Mouse (Mus musculus): Measurements from ENCODE around the gene Kndc1.

Gene Kndc1

GRCm38 (mm10) chr7:139905661-139906060 lies 11.2 kb downstream of the Kndc1 start:
- peak; percentile 23 for DNase-seq (ENCODE audit: low read depth)

GRCm38 (mm10) chr7:139908176-139908575 lies 13.7 kb downstream of the Kndc1 start:
- DNase-seq (ENCODE audit: low read depth): peak; percentile 18

GRCm38 (mm10) chr7:139909469-139909868 lies 15.0 kb downstream of the Kndc1 start:
- DNase-seq (ENCODE audit: low read depth): no peak

GRCm38 (mm10) chr7:139910204-139910835 lies 15.8 kb downstream of the Kndc1 start:
- no peak for DNase-seq (ENCODE audit: low read depth)

- DNase-seq (ENCODE audit: low read depth): no peak
These were observed 19.9 kb downstream of the Kndc1 start for GRCm38 (mm10) chr7:139914141-139915047.

- no peak for DNase-seq (ENCODE audit: low read depth)
These were observed 21.3 kb downstream of the Kndc1 start for GRCm38 (mm10) chr7:139915646-139916257.

GRCm38 (mm10) chr7:139916345-139916744 lies 21.8 kb downstream of the Kndc1 start:
- DNase-seq (ENCODE audit: low read depth): no peak

- DNase-seq (ENCODE audit: low read depth): no peak
These were observed 23.8 kb downstream of the Kndc1 start for GRCm38 (mm10) chr7:139918262-139918661.

GRCm38 (mm10) chr7:139930732-139931131 lies 36.2 kb downstream of the Kndc1 start:
- no peak for DNase-seq (ENCODE audit: low read depth)

GRCm38 (mm10) chr7:139936705-139937104 lies 42.2 kb downstream of the Kndc1 start:
- no peak for DNase-seq (ENCODE audit: low read depth)

- no peak for DNase-seq (ENCODE audit: low read depth)
These were observed 42.6 kb downstream of the Kndc1 start for GRCm38 (mm10) chr7:139937138-139937537.

- no peak for DNase-seq (ENCODE audit: low read depth)
These were observed 43.3 kb downstream of the Kndc1 start for GRCm38 (mm10) chr7:139937810-139938209.

GRCm38 (mm10) chr7:139940476-139941209 lies 46.1 kb downstream of the Kndc1 start:
- DNase-seq (ENCODE audit: low read depth): no peak

GRCm38 (mm10) chr7:139943674-139944281 lies 49.3 kb downstream of the Kndc1 start, which contains the start of gene Utf1:
Gene Utf1, plus strand, starts transcription at chr7:139943789.
- no peak for DNase-seq (ENCODE audit: low read depth)

- no peak for DNase-seq (ENCODE audit: low read depth)
These were observed 50.1 kb downstream of the Kndc1 start for GRCm38 (mm10) chr7:139944291-139945240.

GRCm38 (mm10) chr7:139945516-139945915 lies 51.0 kb downstream of the Kndc1 start:
- DNase-seq (ENCODE audit: low read depth): no peak

- no peak for DNase-seq (ENCODE audit: low read depth)
These were observed 51.5 kb downstream of the Kndc1 start for GRCm38 (mm10) chr7:139946032-139946431.

GRCm38 (mm10) chr7:139949893-139950282 lies 55.4 kb downstream of the Kndc1 start:
- peak; percentile 40 for DNase-seq (ENCODE audit: low read depth)

GRCm38 (mm10) chr7:139950283-139950971 lies 55.9 kb downstream of the Kndc1 start:
- DNase-seq (ENCODE audit: low read depth): peak; percentile 38

GRCm38 (mm10) chr7:139951079-139951478 lies 56.6 kb downstream of the Kndc1 start:
- DNase-seq (ENCODE audit: low read depth): no peak
